Mouse (Mus musculus): Measurements from ENCODE around the gene Defb19.

Gene Defb19

DNA sequence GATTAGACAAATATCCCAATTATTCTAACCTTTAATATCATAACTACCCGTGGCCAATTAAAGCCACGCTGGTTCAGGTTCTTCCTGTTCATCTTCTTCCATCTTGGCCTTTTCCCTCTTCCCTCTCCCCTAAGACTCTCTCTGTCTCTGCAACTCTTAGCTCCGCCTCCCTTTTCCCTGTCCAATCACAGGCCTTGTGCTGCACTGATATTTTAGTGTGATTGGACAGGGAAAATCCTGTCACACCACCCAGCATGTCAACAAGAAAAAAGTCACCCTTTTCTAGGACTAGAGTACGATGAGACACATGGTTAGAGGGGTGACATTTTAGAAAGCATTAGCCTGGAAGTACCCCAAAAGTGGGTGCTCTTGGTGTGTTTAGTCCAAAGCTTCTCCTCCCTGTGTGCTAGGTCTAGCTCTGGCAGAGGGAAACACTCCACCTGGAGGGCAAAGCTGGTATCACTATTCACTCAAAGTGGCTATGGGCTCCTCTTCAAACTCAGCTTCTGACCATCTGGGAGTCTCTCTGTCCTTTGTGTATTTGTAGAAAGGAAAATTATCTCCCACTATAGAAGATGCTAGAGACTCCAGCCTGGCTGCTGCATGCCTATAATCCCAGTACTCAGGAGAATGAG is 6.9 kb upstream of the Defb19 start:
- no peak for DNase-seq (ENCODE audit: low spot score in 2 of 2)

DNA sequence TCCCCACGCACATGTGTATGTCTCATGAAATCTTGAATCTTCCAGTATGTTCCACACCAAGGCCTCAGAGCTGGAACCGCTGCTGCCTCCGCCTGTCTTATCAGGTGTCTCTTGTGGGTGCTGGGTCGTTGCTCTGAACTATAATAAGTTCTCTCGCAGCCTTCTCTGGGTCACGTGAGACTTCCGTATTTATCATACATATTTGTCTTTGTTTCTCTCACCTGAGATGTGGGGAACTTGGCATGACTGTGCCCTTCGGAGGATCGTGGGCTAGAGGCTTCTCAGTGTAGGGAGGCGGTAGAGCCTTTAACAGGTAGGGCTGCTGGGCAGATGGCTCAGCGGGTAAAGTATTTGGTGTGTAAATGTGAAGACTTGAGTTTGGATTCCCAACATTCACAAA is 500 bp upstream of the Defb19 start:
- no peak for DNase-seq (ENCODE audit: low spot score in 2 of 2)

DNA sequence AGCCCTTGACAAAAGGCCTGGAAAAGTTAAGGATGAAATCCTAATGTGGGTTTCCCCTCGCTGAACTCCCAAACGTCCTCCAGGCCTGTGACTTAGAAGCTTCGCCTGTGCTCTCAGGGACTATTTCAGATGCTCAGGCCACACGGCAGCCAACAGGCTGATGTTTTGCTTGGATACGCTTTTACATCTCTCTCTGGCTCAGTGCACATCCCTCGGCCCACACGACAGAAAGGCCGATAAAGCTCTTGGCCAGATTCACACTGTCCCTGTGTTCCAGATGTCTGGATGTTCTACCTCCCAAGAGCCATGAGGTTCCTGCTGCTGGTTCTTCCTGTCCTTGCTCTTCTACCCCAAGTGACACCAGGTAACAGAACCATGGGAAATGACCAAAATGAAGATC is 6.6 kb downstream of the Defb19 start:
- no peak for DNase-seq (ENCODE audit: low spot score in 2 of 2)

DNA sequence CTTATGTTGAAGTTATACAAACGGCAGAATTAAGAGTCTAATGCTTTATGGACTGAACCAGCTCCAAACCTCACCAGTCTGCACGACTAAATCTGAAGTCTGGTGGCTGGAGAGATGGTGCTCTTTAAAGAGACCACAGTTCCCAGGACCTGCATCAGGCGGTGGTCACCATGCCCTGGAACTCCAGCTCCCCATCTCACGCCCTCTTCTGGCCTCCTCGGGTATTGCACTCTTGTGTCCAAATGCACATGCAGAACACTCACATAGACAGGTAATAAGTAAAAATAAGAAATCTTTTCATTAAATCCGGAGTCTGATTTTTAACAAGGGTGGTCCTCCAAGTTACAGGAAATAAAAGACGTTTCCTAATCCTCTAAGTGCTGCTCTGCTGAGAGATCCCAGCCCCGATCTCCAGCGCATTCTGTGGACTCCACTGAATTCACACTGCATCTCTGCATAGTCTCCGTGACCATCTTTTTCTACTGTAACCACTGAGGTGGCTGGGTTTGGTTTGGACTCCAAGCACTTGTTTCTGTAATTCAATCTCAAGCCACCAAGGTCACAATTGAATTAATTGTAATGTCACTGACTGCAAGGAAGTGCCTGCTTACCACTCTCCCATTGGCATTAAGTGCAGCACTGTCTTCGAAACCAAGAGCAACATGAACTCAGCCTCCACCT is 7.9 kb downstream of the Defb19 start, which contains the start of gene Defb21:
TSS of gene Defb21 (plus strand) at position 631 of the 681 bp plus-strand sequence.
- no peak for DNase-seq (ENCODE audit: low spot score in 2 of 2)

DNA sequence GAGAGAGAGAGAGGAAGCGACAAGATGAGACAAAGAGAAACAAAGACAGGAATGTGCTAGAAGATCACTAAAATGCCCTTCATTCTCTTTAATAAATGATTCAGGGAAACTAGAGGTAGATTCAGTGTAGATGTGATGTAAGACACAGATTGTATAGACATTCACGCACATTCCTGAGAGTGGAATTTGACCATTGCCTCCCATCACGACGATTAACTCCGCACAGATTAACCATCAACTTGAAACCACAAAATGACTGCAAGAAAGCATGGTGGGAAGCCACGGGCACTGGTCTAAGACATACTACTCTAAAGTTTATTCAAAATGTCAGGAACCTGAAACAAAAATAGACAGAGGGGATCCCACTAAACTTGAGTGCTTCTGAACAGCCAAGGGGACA is 9.8 kb downstream of the Defb19 start:
- DNase-seq (ENCODE audit: low spot score in 2 of 2) = no peak

DNA sequence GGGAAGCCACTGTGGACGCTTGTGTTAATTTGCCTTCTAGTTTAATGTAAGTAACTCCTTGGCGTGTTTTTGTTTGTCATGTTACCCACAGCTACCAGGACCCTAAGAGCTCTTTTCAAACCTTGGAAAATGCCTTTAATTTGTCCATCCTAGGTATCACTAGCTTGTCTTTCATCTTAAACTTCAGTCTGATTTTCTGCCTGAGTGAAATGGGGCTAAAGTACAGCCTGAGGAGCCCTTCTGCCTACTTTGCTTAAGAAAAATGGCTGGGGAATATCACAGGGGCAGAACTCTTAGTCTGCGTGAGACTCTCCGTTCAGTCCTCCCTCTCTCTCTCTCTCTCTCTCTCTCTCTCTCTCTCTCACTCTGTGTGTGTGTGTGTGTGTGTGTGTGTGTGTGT is 10.2 kb downstream of the Defb19 start:
- DNase-seq (ENCODE audit: low spot score in 2 of 2) = no peak

DNA sequence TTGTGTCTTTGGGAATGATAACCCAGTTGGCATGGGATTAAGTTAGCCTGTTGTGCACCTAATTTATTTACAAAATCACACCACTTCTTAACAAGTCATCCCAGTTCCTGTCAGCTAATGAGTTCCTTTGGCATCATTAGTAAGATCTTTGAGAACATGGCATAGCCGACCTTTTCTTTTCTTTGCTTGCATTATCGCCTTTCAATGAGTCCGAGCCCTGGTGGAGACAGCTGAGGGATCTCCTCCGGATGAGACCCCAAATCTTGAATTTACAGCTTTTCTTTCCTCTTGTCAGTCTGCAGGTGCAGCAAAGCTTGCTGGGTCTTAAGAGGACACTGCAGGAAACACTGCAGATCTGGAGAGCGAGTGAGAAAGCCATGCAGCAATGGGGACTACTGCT is 11.1 kb downstream of the Defb19 start, which contains the start of gene Gm17416:
TSS of gene Gm17416 (plus strand) at position 301 of the 400 bp plus-strand sequence.
- no peak for DNase-seq (ENCODE audit: low spot score in 2 of 2)

DNA sequence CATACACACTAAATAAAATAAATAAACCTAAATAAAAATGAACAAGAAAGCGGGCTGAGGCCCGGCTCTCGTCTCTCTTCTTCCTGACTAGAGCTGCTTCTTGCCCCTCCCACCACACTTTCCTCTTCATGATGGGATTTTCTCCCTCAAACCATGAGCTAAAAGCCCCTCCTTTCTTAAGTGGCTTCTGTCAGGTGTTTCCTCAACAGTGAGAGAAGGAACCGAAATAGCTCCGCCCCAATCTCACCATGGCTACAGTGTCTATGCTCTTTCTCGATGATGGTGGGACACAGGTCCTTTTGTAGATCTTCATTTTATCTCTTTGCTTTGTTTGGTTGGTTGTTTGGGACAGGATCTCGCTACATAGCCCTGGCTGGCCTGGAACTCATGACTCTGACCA is 23.5 kb downstream of the Defb19 start:
- no peak for DNase-seq (ENCODE audit: low spot score in 2 of 2)

DNA sequence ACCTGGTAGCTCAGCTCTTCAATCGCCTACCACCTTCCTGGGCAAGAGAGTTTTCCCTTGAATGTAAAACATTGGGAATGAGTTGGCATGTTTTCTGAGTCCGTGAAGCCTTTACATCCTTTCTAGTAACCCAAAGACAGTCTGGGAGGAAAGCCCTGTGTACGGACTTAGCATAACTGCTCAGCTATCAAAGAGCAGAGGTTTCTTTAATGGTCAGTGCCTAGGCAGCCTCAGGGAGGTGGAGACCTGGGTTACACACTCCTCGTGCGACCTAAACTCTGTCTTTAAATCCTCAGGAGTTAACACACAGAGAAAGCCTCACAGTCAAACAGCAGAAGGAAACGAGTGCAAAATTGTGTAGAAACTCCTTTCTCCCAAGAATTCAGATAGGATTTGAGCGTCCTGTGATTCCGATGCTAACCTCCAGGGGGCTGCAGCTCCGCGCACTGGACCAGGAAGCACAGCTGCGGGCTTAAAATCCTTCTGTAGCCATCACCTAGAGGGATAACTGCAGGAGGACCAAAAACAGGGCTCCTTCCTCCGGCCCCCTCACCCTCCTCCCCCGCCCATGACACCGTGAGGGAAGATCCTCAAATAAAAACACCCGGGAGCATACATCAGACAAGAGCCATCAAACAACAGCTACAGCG is 26.2 kb downstream of the Defb19 start:
- peak; percentile 11 to 62 for DNase-seq (ENCODE audit: low spot score in 2 of 2)

DNA sequence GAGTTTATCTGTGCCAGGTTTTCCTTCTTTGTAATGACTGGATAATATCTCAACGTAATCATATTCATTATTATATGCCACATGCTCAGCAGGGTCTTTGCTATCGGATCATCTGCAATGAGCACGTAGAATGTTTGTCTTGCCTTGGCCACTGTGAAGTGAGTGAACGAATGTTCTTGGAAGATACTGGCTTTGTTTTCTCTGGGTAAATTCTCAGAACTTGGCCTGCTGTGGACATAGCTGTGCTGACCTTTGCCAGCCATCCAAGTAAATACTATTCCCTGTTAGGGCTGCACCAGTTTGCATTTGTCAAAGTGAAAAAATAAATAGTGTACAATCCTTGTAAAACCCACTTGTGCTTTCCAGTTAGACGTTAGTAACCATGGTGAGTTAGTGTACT is 32.0 kb downstream of the Defb19 start:
- DNase-seq (ENCODE audit: low spot score in 2 of 2) = no peak

DNA sequence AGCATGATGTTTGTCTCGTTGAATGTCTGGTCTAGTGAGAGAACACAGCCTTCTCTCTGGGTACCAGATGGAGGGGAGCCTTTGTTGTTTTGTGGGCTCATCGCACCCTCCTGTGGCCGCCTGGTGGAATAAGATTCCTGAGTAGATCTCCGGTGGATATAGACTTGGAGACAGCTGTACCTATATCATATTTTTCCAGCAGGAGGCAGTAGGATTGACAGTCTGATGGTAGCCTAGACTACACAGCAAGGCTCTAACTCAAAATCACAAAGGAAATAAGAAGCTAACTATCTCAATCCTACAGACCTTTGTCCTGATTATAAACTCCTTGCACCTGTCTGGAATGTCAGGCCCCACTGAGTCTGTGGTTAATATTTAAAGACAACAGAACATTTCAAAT is 35.4 kb downstream of the Defb19 start:
- peak; percentile 33 to 52 for DNase-seq (ENCODE audit: low spot score in 2 of 2)

DNA sequence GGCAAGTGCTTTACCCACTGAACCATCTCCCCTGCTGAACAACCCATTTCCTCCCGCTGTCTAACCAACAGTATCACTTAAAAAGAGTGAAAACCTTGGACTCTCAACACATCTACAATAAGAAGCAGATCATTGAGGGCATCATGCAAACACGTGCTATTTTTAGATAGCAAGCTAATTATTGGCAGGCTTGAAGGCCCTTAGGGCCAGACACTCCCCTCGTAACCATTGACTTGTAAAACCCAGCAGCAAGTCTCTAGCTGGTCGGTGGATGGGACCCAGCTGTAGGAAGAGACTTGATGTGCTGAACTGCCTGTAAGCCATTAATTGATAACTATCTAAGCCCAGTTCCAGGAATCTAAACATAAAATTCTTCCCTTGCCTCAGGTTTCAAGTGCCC is 36.6 kb downstream of the Defb19 start:
- no peak for DNase-seq (ENCODE audit: low spot score in 2 of 2)

DNA sequence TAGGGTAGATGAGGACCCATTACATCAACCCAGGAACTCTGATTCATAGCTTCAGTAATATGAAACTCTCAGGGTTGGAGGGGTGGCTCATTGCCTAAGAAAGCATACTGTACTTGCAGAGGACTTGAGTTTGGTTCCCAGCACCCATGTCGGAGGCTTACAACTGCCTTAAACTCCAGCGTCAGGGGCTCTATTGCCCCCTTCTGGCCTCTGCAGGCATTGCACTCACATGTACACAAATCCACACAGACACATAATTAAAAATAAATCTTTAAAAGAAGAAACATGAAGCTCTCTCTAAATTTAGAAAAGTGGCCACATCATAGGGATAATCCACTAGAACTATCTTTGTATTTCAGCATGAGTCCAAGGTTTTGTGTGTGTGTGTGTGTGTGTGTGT is 37.2 kb downstream of the Defb19 start:
- DNase-seq (ENCODE audit: low spot score in 2 of 2) = no peak

DNA sequence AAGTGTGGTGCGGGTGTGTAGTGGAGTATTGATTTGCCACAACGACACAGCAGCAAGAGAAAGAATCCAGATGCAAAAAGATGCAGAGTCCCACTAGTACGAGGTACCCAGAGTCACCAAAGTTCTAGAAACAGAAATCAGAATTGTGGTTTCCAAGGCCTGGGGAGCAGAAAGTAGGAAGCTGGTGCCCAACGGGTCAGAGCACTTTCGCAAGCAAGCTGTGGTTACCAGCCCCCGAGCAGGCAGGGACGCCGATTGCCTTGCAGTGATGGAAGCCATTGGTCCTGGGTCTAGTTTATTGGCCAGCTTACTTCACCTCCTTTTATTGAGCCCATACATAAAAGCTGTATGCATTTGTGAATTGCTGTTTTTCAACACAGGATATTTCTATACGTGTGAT is 38.1 kb downstream of the Defb19 start:
- no peak for DNase-seq (ENCODE audit: low spot score in 2 of 2)

DNA sequence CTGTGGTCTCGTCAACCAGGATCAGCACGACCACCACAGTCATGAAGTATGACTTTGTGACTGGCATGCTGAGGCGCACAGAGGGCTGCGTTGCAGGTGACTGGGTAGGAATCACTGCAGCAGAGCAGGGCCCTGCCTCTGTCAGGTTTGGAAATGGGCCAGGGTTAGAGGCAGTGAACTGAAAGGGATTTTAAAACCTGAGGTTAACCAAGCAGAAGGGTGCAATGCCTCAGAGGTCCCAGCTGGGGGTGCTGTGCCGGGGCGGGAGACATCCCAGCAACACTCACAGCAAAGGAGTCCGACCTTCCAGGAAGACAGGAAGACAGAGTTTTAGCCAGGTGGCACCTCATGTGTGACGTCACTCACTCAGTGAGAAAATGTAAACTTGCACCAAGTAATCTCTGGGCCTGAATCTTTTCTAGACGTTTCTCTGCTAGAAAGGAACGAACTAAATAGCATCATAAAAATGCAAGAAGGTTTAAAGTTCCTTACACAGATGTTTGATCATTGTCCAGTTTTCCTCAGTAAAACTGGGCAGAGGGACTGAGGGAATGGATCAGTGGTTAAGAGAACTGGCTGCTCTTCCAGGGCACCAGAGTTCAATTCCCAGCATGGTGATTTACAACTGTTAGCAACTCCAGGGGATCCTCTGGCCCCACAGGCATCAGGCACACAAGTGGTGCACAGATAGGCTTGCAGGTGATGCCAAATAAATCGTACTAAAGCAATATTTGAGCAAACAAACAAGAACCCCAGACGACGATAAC is 40.0 kb downstream of the Defb19 start, which contains the start of gene Defb29:
TSS of gene Defb29 (minus strand) at position 155 of the 767 bp plus-strand sequence.
- no peak for DNase-seq (ENCODE audit: low spot score in 2 of 2)
